Mouse (Mus musculus) spleen, adult 2 months (tissue): Measurements from ENCODE around the gene Apoc3.

ENCODE experiments used
- CTCF ChIP-seq: fragments of 200-500 bp; IDR thresholded peaks from 2 replicates; pipeline ENCODE4 v1.5.1; 2011; ENCODE audit warnings: mild to moderate bottlenecking, inconsistent platforms; ENCODE audit not compliant: insufficient read depth, insufficient read length, insufficient replicate concordance; ENCODE audit errors: extremely low read depth
- POLR2A ChIP-seq: fragments of 200-500 bp; IDR thresholded peaks from 2 replicates; pipeline ENCODE4 v1.6.1; 2011; ENCODE audit warnings: low read depth, low read length, inconsistent platforms

DNA sequence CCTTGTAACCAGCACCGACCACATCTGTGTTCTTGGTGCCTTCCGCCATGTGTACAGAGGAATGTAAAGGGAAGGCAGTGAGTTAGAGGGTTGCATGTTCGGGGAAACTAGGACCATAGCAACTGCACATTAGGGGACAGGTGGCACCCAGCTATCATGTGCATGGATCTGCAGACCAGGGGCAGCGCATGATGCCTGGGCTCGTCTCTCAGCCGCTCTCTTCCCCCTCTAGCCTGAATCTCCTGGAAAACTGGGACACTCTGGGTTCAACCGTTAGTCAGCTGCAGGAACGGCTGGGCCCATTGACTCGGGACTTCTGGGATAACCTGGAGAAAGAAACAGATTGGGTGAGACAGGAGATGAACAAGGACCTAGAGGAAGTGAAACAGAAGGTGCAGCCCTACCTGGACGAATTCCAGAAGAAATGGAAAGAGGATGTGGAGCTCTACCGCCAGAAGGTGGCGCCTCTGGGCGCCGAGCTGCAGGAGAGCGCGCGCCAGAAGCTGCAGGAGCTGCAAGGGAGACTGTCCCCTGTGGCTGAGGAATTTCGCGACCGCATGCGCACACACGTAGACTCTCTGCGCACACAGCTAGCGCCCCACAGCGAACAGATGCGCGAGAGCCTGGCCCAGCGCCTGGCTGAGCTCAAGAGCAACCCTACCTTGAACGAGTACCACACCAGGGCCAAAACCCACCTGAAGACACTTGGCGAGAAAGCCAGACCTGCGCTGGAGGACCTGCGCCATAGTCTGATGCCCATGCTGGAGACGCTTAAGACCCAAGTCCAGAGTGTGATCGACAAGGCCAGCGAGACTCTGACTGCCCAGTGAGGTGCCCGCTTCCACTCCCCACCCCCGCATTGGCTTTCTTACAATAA lies 5.6 kb downstream of the Apoc3 start:
- TF ChIP-seq CTCF (peak; percentile 43; the same call in 1 of the 2 replicates), POLR2A (no peak)
